Mouse (Mus musculus) skeletal muscle tissue, postnatal 0 days (tissue): ENCODE data around the gene Spock3. TPM values are rescaled to one million over a fixed set of nuclear protein-coding genes. Genes with fewer than 3 reads are reported as not detected.

Experiments
- polyA plus RNA-seq: library from polyadenylated mRNA; unstranded; fragments of >200 nt; fragmentation: Nextera tagmentation; extraction: Ambion mirVana; gene quantifications from 2 replicates; pipeline ENCODE4 v1.2.1, GENCODE M21; 2015

Gene Spock3
- polyA plus RNA-seq: 1.6 and 2.6 TPM in 2 replicates

GRCm38 (mm10) chr8:62950709-62951108 lies at the start of gene Spock3:
Gene Spock3, plus strand, starts transcription at chr8:62951009.

